Mouse (Mus musculus) spleen, adult 2 months (tissue): ENCODE measurements around the gene Btbd19. TPM values are rescaled to one million over a fixed set of nuclear protein-coding genes. Genes with fewer than 3 reads are reported as not detected.

Source experiments
- DNase-seq, 2 experiments: peaks; one replicate each; pipeline versions ENCODE4 v3.0.0 to v3.0.0-alpha.2; 2012 to 2021; ENCODE audit warnings: low spot score in 2 of 2, low read depth in 1 of 2
- H3K27ac ChIP-seq: fragments of 200-500 bp; 2 replicates; pipeline ENCODE4 v1.5.1; 2012; ENCODE audit warnings: low read length, inconsistent platforms; ENCODE audit not compliant: insufficient read depth
- H3K27me3 ChIP-seq: fragments of 200-500 bp; 2 replicates; pipeline ENCODE4 v1.6.1; 2012; ENCODE audit warnings: mild to moderate bottlenecking, moderate library complexity, low read length, inconsistent platforms; ENCODE audit not compliant: control insufficient read depth, insufficient read depth
- H3K36me3 ChIP-seq: fragments of 200-500 bp; 2 replicates; pipeline ENCODE4 v1.6.1; 2012; ENCODE audit warnings: mild to moderate bottlenecking, low read length, inconsistent platforms; ENCODE audit not compliant: control insufficient read depth, insufficient read depth
- H3K4me1 ChIP-seq: fragments of 200-500 bp; 2 replicates; pipeline ENCODE4 v1.6.1; 2011; ENCODE audit warnings: inconsistent platforms; ENCODE audit not compliant: control insufficient read depth, insufficient read depth, insufficient read length
- H3K4me3 ChIP-seq: fragments of 200-500 bp; 2 replicates; pipeline ENCODE4 v1.5.1; 2011; ENCODE audit warnings: mild to moderate bottlenecking, inconsistent platforms; ENCODE audit not compliant: insufficient read depth, insufficient read length; ENCODE audit errors: extremely low read depth
- CTCF ChIP-seq: fragments of 200-500 bp; IDR thresholded peaks from 2 replicates; pipeline ENCODE4 v1.5.1; 2011; ENCODE audit warnings: mild to moderate bottlenecking, inconsistent platforms; ENCODE audit not compliant: insufficient read depth, insufficient read length, insufficient replicate concordance; ENCODE audit errors: extremely low read depth
- POLR2A ChIP-seq: fragments of 200-500 bp; IDR thresholded peaks from 2 replicates; pipeline ENCODE4 v1.6.1; 2011; ENCODE audit warnings: low read depth, low read length, inconsistent platforms
- WGBS: fragments of 180-500 bp; shearing (Covaris S2); methylation state at CpG from one replicate; pipeline ENCODE4 v1.1.7; 2018; 5-methylcytosine and 5-hydroxymethylcytosine counted together
- polyA plus RNA-seq: library from polyadenylated mRNA; depleted of rRNA; stranded (reverse); fragments of >200 nt; gene quantifications from 2 replicates; pipeline ENCODE4 v1.2.3, GENCODE M21; 2012

Gene Btbd19
- polyA plus RNA-seq, 1 experiment, result 15.4 TPM

DNA sequence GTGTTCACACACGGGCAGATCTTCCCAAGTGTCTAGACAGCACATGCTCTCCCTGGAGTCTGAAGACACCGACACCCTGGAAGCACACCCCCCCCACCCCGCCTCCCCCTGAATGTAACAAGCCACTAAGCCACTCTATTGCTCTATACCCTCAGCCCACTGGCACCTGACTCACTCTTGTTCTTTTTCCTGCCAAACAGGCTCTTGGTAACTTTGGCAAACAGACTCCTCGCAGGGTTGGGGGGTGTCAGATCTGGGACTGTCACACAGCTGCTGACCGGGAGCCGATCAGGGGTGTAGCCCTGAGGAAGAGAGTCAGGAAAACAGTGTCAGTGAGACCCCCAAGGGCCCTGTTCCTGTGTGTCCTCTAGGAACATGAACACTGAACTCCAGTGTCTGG, 5.7 kb upstream of the Btbd19 start:
- DNase-seq, result no peak
- H3K27ac ChIP-seq, result no peak overlapping the region
- TF ChIP-seq CTCF, result no peak
- TF ChIP-seq POLR2A, result no peak
- H3K4me1 ChIP-seq, result peaks cover 18% of the 10 kb centered on the region; the same call in 1 of the 2 replicates
- 89% methylated on average over 6 of the region's 6 CpGs for WGBS
- H3K4me3 ChIP-seq, result no peak overlapping the region
- H3K36me3 ChIP-seq, result peaks cover 7% of the 10 kb centered on the region; the same call in 1 of the 2 replicates
- H3K27me3 ChIP-seq, result no peaks in the 10 kb centered on the region

DNA sequence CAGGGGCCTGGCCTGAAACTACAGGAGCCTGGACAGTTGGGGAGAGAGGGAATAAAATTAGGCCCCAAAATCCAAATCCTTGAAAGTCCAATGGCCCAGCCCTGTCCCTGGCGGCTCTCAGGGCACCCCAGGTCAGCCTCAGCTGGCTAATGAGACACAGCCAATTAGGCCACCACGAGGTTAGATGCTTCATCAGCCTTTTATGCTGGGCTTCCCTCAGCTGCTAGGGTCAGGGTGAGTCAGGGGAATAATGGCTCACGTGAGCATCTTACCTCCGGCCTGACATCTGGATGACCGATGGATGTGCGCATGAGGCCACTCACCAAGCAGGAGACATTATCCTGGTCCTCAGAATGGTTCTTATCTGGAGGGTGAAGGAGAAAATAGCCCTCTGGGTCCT, 5.3 kb upstream of the Btbd19 start:
- WGBS, result 87% methylated on average over 6 of the region's 6 CpGs
- no peak for TF ChIP-seq CTCF
- TF ChIP-seq POLR2A, result no peak
- no peak for DNase-seq
- no peak overlapping the region for H3K4me3 ChIP-seq
- H3K27me3 ChIP-seq, result no peaks in the 10 kb centered on the region
- H3K27ac ChIP-seq, result no peak overlapping the region
- peaks cover 21% of the 10 kb centered on the region; the same call in 1 of the 2 replicates for H3K4me1 ChIP-seq
- peaks cover 7% of the 10 kb centered on the region; the same call in 1 of the 2 replicates for H3K36me3 ChIP-seq

DNA sequence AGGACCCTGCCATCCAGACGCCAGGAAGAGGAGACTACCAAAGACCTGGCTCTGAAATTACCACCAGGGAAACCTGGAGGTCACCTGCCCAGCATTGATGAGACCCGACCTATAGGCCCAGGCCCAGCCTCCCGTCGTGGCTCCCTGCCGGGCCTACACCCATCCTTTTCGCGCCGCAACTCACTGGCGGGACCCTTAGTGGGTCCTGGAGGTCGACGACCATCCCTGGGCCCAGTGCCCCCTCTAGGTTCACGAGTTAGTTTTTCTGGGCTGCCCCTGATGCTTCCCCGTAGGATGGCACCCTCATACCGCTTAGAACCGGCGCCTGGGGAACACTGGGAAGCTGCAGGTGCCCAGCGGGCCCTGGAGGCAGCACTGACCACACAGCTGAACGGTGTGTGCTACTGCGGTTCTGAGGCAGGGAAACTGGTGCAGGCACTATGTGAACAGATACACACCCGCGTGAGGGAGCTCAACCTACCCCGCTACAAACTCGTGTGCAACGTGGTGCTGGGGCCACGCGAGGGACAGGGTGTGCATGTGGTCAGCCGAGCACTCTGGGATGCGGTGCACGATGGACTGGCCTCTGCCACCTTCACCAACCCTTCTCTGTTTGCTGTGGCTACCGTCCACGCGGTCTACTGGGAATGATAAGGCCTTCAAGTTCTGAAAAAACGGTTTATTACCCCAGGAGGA, 2.6 kb upstream of the Btbd19 start:
- TF ChIP-seq CTCF (no peak), POLR2A (no peak)
- 94% methylated on average over 31 of the region's 33 CpGs for WGBS
- H3K27ac ChIP-seq, result no peak overlapping the region
- peaks cover 42% of the 10 kb centered on the region for H3K4me1 ChIP-seq
- no peak for DNase-seq
- no peaks in the 10 kb centered on the region for H3K27me3 ChIP-seq
- H3K4me3 ChIP-seq, result no peak overlapping the region
- peaks cover 7% of the 10 kb centered on the region; the same call in 1 of the 2 replicates for H3K36me3 ChIP-seq

DNA sequence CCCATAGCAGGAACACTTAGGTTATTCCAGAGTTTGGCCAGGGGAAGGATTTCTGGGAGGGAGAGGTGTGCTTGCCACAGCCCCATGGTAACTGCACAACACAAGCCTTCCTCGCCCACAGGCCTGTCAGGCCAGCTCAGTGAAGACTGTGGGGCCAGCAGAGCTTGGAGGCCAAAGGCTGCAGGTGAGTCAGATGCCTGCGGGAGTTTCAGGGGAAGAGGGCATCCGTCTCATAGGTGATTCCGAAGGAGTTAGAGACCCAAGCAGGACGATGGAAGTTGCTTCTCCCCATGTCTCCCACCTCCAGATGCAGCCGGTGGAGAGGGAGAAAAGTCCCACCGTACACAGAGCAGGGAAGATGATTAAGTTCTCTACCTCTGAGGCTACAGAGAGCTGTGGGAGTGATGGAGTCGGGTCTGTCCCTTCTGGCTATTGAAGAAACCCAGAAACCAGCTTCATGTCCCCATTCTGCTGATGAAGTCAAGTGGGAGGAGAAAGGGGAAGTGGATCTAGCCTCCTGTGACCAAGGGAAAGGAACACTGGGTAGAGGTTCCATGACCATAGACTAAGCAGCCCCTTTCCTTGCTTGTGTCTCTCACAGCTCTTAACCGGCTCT, 1.3 kb upstream of the Btbd19 start, which contains the start of gene Tctex1d4:
TSS of gene Tctex1d4 (plus strand) at position 120 of the 616 bp plus-strand sequence.
- peak in 1 of 2 experiments; percentile 35 for DNase-seq
- no peak within 1 kb of the TSS; the same call in 1 of the 2 replicates for H3K4me3 ChIP-seq
- 73% methylated on average over 9 of the region's 9 CpGs for WGBS
- no peaks in the 10 kb centered on the region for H3K27me3 ChIP-seq
- H3K36me3 ChIP-seq, result peaks cover 7% of the 10 kb centered on the region; the same call in 1 of the 2 replicates
- H3K4me1 ChIP-seq, result peaks cover 41% of the 10 kb centered on the region
- peak within 1 kb of the TSS; percentile 97 for H3K27ac ChIP-seq
- TF ChIP-seq POLR2A (no peak), CTCF (no peak)

DNA sequence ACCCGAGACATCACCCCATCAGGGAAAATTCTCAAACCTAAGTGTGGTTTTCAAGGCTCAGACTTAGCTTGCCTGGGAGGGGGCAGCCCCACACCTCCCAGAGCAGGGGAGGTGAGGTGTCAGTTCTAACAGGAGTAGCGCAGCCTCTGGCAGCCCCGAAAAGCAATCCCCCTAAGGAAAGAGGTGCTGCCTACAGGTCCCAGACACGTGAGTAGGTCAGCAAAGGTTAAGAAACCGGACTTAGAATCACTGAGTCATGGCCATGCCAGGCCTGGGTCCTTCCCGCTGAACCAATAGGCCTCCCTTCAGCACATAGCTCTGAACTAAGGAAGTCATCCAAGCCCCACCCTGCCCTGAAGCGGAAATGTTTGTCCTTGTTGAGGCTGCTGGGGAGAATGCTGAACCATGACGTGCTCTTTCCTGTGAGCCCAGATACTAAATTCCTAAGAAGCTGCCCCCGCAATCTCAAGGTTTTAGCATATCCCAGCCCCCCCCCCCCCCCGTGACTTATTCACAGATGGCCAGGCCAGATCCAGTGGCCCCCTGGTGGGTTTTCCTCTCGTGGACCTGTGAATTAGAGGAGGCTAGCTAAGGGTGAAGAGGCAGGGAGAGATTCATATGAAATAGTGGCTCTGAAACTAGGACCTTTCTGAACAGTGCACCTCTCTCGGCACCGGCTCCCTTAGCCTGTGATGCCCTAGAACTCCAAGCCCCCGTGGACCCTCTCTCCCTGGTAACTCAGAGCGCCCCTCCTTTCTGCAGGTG, 567 bp upstream of the Btbd19 start:
- TF ChIP-seq CTCF, result no peak
- no peak for TF ChIP-seq POLR2A
- Histone ChIP-seq H3K27ac (peak overlapping the region; percentile 97), H3K4me3 (no peak overlapping the region; the same call in 1 of the 2 replicates), H3K4me1 (peaks cover 41% of the 10 kb centered on the region), H3K27me3 (no peaks in the 10 kb centered on the region), H3K36me3 (peaks cover 4% of the 10 kb centered on the region; the same call in 1 of the 2 replicates)
- WGBS, result 25% methylated on average over 15 of the region's 15 CpGs
- DNase-seq, result peak; percentile 55 to 69

DNA sequence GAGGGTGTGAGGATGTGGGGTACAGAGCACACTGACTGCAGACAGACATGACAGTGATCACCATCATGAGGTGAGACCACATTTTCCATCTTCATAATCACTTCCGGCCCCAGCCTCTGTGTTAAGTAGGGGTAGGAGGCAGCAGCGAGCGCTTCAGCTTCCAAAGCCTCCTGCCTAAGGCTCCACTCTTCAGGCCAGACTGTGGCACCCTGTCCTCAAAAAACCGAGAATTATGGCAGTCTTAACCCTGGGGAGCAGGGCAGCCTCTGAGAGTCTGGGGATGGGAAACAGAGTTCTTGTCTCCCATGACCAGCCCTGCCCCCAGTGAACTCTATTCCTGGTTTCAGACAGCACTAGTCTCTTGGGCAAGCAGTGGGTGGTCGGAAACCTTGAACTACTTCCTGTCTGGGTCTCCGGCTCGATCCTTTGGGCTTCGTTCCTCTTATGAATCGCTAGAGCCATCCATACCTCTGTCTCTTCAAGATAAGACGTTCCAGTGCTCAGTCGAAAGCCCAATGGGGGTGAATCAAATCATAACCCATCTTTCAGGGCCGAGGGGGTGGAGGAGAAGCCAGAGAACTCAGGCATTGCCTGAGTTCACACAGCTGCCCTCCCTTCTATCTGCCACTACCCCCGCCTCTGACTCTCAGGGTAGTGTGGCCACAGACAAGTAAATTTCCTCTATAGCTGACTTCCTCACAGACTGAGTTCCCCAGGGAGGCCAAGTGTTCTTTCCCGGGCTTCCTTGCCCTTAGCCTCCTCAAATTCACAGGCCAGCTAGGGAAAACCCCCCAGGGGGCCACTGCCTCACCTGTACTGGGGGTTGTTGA, 792 bp downstream of the Btbd19 start:
- DNase-seq, result peak; percentile 68 to 87
- peaks cover 3% of the 10 kb centered on the region; the same call in 1 of the 2 replicates for H3K36me3 ChIP-seq

More for the DNA sequence above, 792 bp downstream of the Btbd19 start:
- TF ChIP-seq CTCF (no peak), POLR2A (no peak; the same call in 1 of the 2 replicates)
- Histone ChIP-seq H3K4me1 (peaks cover 41% of the 10 kb centered on the region), H3K4me3 (peak overlapping the region; percentile 31), H3K27me3 (no peaks in the 10 kb centered on the region), H3K27ac (peak overlapping the region; percentile 97)
- 1% methylated on average over 14 of the region's 14 CpGs for WGBS
